Mouse (Mus musculus): ENCODE data around the gene Abhd17a. TPM values are rescaled to one million over a fixed set of nuclear protein-coding genes. Genes with fewer than 3 reads are reported as not detected.

Abhd17a gene
- polyA plus RNA-seq, 1 experiment from 2014 or later = 109 TPM

DNA sequence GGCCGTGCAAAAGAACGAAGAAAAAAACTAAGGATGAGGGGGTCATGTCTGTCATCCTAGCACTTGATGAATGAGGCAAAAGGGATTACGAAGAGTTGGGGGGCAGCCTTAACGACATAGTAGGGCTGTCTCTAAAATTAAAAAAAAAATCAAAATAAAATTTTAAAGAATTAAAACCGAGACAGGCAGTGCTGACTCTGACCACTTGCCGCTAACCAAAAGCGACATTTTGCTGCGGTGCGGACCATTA lies 31.5 kb upstream of the Abhd17a start:
- no peaks in the 10 kb centered on the region for H3K9me3 ChIP-seq (ENCODE audit: control insufficient read depth, low read length)
- H3K27ac ChIP-seq (ENCODE audit: low read depth, low read length) = peak overlapping the region; percentile 93
- H3K4me2 ChIP-seq = peak overlapping the region; percentile 72
- peak; percentile 0; the same call in 1 of the 2 replicates for ATAC-seq (ENCODE audit: low FRiP score)
- peaks cover 20% of the 10 kb centered on the region for H3K4me1 ChIP-seq (ENCODE audit: control insufficient read depth, insufficient read depth, low read length)
- H3K9ac ChIP-seq (ENCODE audit: low read length) = peak overlapping the region; percentile 59
- H3K27me3 ChIP-seq (ENCODE audit: control insufficient read depth, insufficient read depth, low read length) = no peaks in the 10 kb centered on the region
- peak; percentile 85 for DNase-seq (ENCODE audit: low spot score, missing footprints)
- WGBS = 5% methylated on average over 9 of the region's 9 CpGs
- H3K36me3 ChIP-seq (ENCODE audit: control insufficient read depth, insufficient read depth, low read length) = no peaks in the 10 kb centered on the region
- peak overlapping the region; percentile 90 for H3K4me3 ChIP-seq (ENCODE audit: low read depth, low read length)

DNA sequence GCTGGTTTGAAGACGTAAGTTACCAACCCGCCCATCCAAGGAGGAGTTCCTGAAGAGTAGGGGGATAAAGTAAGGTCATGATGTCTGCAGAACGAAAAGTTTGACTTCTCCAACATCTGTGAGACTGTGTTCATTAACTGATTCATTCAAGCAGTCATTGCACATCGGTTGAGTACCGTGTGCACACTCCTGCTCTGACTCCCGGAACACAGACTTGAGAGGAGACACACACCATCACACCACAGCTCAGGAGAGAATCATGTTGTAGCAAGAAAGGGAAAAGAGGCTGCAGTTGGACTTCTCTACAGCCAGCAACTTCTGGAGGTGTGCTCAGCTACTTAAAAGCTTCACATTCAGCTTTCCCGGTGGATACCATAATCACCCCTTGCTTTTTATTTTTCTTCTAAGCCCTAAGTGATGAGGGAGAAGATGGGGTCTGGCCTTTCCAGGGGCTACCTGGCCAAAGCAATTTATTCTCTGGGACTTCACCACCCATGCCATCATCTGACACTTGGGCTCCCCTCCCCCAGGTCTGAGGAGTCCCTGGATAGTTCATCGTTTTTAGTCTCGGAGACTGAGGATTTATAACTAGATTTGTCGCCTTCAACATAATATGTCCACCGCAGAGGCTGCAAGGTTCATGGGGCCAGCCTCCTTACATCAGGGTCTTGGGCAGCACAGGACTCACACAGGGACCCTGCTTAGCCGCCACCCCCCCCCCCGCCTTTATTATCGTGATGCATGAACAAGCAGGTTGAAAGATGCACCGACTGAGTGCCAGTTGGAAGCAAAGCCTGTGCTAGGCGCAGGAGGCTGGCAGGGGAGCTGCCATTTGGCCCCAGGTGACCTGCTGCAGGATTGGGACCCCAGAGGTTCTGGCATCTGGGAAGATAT lies 30.9 kb upstream of the Abhd17a start:
- 58% methylated on average over 16 of the region's 16 CpGs for WGBS
- no peak for DNase-seq (ENCODE audit: low spot score, missing footprints)
- H3K27me3 ChIP-seq (ENCODE audit: control insufficient read depth, insufficient read depth, low read length) = no peaks in the 10 kb centered on the region
- H3K9me3 ChIP-seq (ENCODE audit: control insufficient read depth, low read length) = no peaks in the 10 kb centered on the region
- peaks cover 20% of the 10 kb centered on the region for H3K4me1 ChIP-seq (ENCODE audit: control insufficient read depth, insufficient read depth, low read length)
- H3K27ac ChIP-seq (ENCODE audit: low read depth, low read length) = peak overlapping the region; percentile 93
- ATAC-seq (ENCODE audit: low FRiP score) = no peak
- H3K4me3 ChIP-seq (ENCODE audit: low read depth, low read length) = peak overlapping the region; percentile 90
- H3K9ac ChIP-seq (ENCODE audit: low read length) = peak overlapping the region; percentile 59
- H3K4me2 ChIP-seq = peak overlapping the region; percentile 72
- no peaks in the 10 kb centered on the region for H3K36me3 ChIP-seq (ENCODE audit: control insufficient read depth, insufficient read depth, low read length)

DNA sequence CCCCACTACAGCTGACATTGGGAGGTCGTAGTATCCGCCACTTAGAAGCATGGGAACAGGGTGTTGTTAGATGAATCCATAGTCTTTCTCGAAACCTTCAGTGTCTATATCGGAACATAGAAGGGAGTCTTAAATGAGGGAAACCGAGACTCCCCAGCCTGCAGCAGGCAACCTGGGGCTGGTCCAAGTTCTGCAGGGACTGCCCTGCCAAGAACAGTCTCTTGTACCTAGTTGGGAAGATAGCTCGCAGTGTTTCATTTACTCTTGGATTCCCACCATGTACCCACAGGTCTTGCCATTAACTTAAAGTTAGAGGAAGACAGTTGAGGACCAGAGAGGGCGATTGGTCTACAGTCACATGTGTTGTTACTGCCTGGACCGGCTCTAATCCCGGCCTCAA lies 30.2 kb upstream of the Abhd17a start:
- ATAC-seq (ENCODE audit: low FRiP score) (no peak), DNase-seq (ENCODE audit: low spot score, missing footprints) (no peak)
- no peak overlapping the region for H3K27ac ChIP-seq (ENCODE audit: low read depth, low read length)
- no peak overlapping the region for H3K4me2 ChIP-seq
- H3K9me3 ChIP-seq (ENCODE audit: control insufficient read depth, low read length) = no peaks in the 10 kb centered on the region
- H3K4me1 ChIP-seq (ENCODE audit: control insufficient read depth, insufficient read depth, low read length) = peaks cover 20% of the 10 kb centered on the region
- H3K27me3 ChIP-seq (ENCODE audit: control insufficient read depth, insufficient read depth, low read length) = no peaks in the 10 kb centered on the region
- peaks cover 3% of the 10 kb centered on the region; the same call in 1 of the 2 replicates for H3K36me3 ChIP-seq (ENCODE audit: control insufficient read depth, insufficient read depth, low read length)
- 84% methylated on average over 9 of the region's 9 CpGs for WGBS
- H3K9ac ChIP-seq (ENCODE audit: low read length) = no peak overlapping the region
- H3K4me3 ChIP-seq (ENCODE audit: low read depth, low read length) = no peak overlapping the region

DNA sequence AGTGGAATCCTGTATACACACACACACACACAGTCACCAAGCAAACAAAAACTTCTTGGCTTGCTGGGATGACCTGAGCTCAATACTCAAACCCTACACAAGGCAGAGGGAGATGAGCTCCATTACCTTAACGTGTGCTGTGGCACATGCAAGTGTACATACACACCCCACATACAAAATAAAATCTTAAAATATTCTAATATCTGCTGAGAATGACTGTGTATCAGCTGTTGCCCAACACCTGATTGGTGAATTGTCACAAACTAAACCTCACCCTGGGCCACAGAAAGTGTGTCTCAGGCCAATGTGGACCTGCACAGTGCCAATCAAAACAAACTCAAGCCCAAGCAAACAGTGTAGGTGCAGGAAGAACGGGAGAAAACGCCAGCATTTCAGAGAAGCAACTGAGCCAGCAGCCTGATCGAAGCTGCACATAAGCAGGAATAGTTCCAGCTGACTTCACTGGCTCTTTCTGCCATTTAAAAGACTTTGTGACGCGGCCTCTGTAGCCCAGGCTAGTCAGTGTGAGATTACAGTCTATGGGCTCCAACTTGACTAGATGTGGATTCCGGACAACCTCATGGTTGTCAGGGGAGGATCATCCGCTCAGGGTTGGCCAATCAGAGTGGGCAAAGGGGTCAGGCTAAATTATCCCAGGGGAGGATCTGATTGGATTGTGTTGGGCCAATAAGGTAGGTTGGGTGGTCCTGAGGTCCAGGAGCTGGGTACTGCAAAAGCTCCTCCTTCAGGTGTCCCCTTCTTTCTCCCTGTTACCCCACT lies 29.5 kb upstream of the Abhd17a start:
- Histone ChIP-seq H3K4me1 (ENCODE audit: control insufficient read depth, insufficient read depth, low read length) (peaks cover 20% of the 10 kb centered on the region), H3K9ac (ENCODE audit: low read length) (no peak overlapping the region), H3K9me3 (ENCODE audit: control insufficient read depth, low read length) (no peaks in the 10 kb centered on the region), H3K4me3 (ENCODE audit: low read depth, low read length) (no peak overlapping the region), H3K4me2 (no peak overlapping the region), H3K27ac (ENCODE audit: low read depth, low read length) (no peak overlapping the region), H3K27me3 (ENCODE audit: control insufficient read depth, insufficient read depth, low read length) (no peaks in the 10 kb centered on the region), H3K36me3 (ENCODE audit: control insufficient read depth, insufficient read depth, low read length) (peaks cover 4% of the 10 kb centered on the region)
- DNase-seq (ENCODE audit: low spot score, missing footprints) (no peak), ATAC-seq (ENCODE audit: low FRiP score) (no peak)
- 30% methylated on average over 8 of the region's 8 CpGs for WGBS

DNA sequence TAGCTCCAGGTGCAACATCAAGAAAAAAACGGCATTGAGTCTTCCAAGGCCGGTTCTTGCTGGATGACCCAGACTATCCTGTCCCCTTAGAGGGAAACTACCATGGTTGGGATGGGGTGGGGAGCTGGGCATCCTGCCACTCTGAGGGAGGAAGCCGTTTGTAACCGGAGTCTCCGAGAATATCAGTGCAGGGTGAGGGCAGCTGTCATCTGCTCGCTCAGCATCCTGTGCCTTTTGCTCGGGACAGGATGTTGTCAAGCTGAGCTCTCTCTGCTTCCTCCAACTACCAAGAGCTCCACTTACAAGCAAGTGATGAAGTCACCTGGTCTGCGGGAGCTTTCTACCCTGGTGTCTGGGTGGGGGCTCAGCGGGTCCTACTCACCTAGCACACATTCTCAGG lies 28.0 kb upstream of the Abhd17a start:
- no peak overlapping the region for H3K27ac ChIP-seq (ENCODE audit: low read depth, low read length)
- H3K27me3 ChIP-seq (ENCODE audit: control insufficient read depth, insufficient read depth, low read length) = no peaks in the 10 kb centered on the region
- no peak overlapping the region for H3K9ac ChIP-seq (ENCODE audit: low read length)
- ATAC-seq (ENCODE audit: low FRiP score) (no peak), DNase-seq (ENCODE audit: low spot score, missing footprints) (no peak)
- 83% methylated on average over 9 of the region's 9 CpGs for WGBS
- H3K4me1 ChIP-seq (ENCODE audit: control insufficient read depth, insufficient read depth, low read length) = peaks cover 7% of the 10 kb centered on the region
- H3K9me3 ChIP-seq (ENCODE audit: control insufficient read depth, low read length) = no peaks in the 10 kb centered on the region
- H3K36me3 ChIP-seq (ENCODE audit: control insufficient read depth, insufficient read depth, low read length) = peaks cover 7% of the 10 kb centered on the region
- H3K4me2 ChIP-seq = no peak overlapping the region
- no peak overlapping the region for H3K4me3 ChIP-seq (ENCODE audit: low read depth, low read length)

DNA sequence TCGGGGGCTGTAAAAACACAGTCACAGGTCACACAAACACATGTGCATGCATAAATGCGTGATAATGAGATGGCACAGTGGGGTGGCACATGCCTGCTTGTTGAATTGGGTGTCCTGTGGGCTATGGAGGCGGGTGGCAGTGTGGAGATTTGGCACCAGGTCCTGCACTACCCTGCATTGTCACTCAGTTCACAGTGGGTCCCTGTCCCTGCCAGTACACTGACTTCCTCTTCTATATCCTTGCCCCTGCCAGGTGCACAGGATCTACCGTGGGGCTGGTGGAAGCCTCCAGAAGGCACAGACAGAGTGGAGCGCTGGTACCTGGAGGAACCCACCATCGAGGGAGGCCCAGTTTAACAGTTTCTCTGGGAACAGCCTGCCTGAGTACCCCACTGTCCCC lies 24.2 kb upstream of the Abhd17a start:
- DNase-seq (ENCODE audit: low spot score, missing footprints) (no peak), ATAC-seq (ENCODE audit: low FRiP score) (no peak)
- H3K4me1 ChIP-seq (ENCODE audit: control insufficient read depth, insufficient read depth, low read length) = no peaks in the 10 kb centered on the region
- H3K27me3 ChIP-seq (ENCODE audit: control insufficient read depth, insufficient read depth, low read length) = no peaks in the 10 kb centered on the region
- no peak overlapping the region for H3K27ac ChIP-seq (ENCODE audit: low read depth, low read length)
- no peaks in the 10 kb centered on the region for H3K9me3 ChIP-seq (ENCODE audit: control insufficient read depth, low read length)
- WGBS = 90% methylated on average over 6 of the region's 6 CpGs
- H3K4me3 ChIP-seq (ENCODE audit: low read depth, low read length) = no peak overlapping the region
- no peak overlapping the region for H3K9ac ChIP-seq (ENCODE audit: low read length)
- H3K36me3 ChIP-seq (ENCODE audit: control insufficient read depth, insufficient read depth, low read length) = peaks cover 7% of the 10 kb centered on the region
- no peak overlapping the region for H3K4me2 ChIP-seq

DNA sequence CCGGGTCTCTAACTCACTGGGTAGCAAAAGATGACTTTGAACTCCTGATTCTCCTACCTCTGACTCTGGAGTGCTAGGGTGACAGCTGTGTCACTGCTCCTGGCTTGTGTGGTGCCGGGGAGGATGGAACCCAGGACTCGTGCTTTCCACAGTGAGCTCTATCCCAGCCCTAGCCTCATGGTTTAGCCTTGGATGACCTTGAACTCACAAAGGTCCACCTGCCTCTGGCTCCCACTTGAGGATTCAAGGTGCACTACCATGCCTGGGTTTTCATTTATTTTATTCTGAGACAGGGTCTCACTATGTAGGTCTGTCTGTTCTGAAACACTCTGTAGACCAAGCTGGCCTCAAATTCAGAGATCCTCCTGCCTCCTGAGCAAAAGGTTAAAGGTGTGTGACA lies 23.7 kb upstream of the Abhd17a start:
- DNase-seq (ENCODE audit: low spot score, missing footprints) = no peak
- H3K4me3 ChIP-seq (ENCODE audit: low read depth, low read length) = no peak overlapping the region
- H3K9ac ChIP-seq (ENCODE audit: low read length) = no peak overlapping the region
- no peak for ATAC-seq (ENCODE audit: low FRiP score)
- no peaks in the 10 kb centered on the region for H3K4me1 ChIP-seq (ENCODE audit: control insufficient read depth, insufficient read depth, low read length)
- no peak overlapping the region for H3K27ac ChIP-seq (ENCODE audit: low read depth, low read length)
- H3K36me3 ChIP-seq (ENCODE audit: control insufficient read depth, insufficient read depth, low read length) = peaks cover 7% of the 10 kb centered on the region
- no peaks in the 10 kb centered on the region for H3K9me3 ChIP-seq (ENCODE audit: control insufficient read depth, low read length)
- 88% methylated on average over 3 of the region's 3 CpGs for WGBS
- H3K4me2 ChIP-seq = no peak overlapping the region
- no peaks in the 10 kb centered on the region for H3K27me3 ChIP-seq (ENCODE audit: control insufficient read depth, insufficient read depth, low read length)

DNA sequence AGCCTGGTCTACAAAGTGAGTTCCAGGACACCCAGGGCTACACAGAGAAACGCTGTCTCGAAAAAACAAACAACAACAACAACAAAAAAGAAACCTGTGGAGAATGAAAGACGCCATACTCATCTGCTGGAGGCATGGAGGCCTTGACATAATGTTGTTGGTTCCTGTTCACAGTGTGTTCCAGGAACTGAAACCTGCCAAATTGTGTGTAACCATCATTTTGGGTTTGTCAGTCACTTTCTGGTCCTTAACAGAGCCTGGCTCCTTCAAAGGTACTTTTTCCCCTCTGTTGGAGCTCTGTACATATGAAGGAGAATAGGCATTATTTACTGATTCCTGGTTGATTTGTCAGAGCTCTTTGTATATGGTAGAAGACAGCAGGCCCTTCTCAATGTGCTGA lies 21.8 kb upstream of the Abhd17a start:
- DNase-seq (ENCODE audit: low spot score, missing footprints) = no peak
- no peak for ATAC-seq (ENCODE audit: low FRiP score)
- no peaks in the 10 kb centered on the region for H3K4me1 ChIP-seq (ENCODE audit: control insufficient read depth, insufficient read depth, low read length)
- H3K27ac ChIP-seq (ENCODE audit: low read depth, low read length) = no peak overlapping the region
- 93% methylated on average over 3 of the region's 3 CpGs for WGBS
- H3K4me3 ChIP-seq (ENCODE audit: low read depth, low read length) = no peak overlapping the region
- no peaks in the 10 kb centered on the region for H3K27me3 ChIP-seq (ENCODE audit: control insufficient read depth, insufficient read depth, low read length)
- no peak overlapping the region for H3K4me2 ChIP-seq
- H3K9me3 ChIP-seq (ENCODE audit: control insufficient read depth, low read length) = no peaks in the 10 kb centered on the region
- no peak overlapping the region for H3K9ac ChIP-seq (ENCODE audit: low read length)
- peaks cover 16% of the 10 kb centered on the region for H3K36me3 ChIP-seq (ENCODE audit: control insufficient read depth, insufficient read depth, low read length)

DNA sequence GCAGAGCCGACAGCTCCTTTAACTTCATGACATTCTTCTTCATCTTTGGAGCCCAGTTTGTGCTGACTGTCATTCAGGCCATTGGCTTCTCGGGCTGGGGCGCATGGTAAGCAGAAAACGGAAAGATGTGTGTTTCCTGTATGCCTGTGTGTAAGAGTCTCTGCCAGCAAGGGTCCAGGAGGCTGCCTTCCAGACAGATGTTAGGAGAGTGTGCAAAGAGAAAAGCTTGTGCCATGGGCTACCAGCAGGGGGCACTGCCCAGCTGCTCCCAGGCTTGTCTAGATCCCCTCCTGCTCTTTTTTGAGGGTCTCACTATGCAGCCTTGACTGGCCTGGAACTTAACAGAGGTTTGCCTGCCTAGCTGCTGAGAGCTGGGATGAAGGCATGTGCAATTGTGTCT lies 20.9 kb upstream of the Abhd17a start:
- Histone ChIP-seq H3K9me3 (ENCODE audit: control insufficient read depth, low read length) (no peaks in the 10 kb centered on the region), H3K27ac (ENCODE audit: low read depth, low read length) (no peak overlapping the region), H3K4me2 (no peak overlapping the region), H3K27me3 (ENCODE audit: control insufficient read depth, insufficient read depth, low read length) (no peaks in the 10 kb centered on the region), H3K9ac (ENCODE audit: low read length) (no peak overlapping the region), H3K36me3 (ENCODE audit: control insufficient read depth, insufficient read depth, low read length) (peaks cover 24% of the 10 kb centered on the region), H3K4me1 (ENCODE audit: control insufficient read depth, insufficient read depth, low read length) (no peaks in the 10 kb centered on the region), H3K4me3 (ENCODE audit: low read depth, low read length) (no peak overlapping the region)
- 78% methylated on average over 4 of the region's 4 CpGs for WGBS
- peak; percentile 88 for DNase-seq (ENCODE audit: low spot score, missing footprints)
- peak; percentile 28; the same call in 1 of the 2 replicates for ATAC-seq (ENCODE audit: low FRiP score)
